In the genomic region with DNA sequence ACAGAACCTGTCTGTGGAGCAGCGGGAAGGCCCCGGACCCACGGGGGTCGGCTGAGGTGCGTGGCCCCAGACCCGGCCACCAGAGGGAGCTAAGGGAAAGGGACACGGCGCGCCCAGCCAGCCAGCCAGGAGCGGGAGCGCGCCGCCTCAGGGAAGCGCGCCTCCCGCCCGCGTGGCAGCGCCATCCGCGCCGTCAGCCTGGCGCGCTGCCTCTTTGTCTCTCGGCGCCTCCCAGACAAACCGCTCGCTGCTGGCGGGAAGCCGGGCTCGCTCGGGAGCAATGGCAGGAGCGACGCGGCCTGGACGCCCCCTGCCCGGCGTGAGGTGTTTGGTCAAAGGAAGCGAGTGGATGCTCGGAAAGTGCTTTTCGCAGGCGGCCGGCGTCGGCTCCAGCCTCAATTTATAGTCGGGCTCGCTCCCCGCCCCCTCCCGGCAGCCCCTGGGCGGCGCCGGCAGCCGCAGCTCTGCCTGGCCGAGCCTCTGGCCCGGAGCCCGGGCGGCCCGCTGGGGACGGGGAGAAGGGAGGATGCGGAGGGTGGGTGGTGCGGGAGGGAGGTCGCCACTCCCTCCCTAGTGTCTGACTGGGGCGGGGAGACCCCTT, we compare ENCODE assay signal across 8 mouse cellular contexts. TPM values are rescaled to one million over a fixed set of nuclear protein-coding genes. Genes with fewer than 3 reads are reported as not detected.
A peak's percentile ranks its signal among the peaks of the same experiment; 100 is the strongest.
DNase-seq lines count a peak whose midpoint lies in the region; ATAC-seq lines count a peak whose summit lies in the region.

No protein-coding gene starts in this region.

- H3K4me1 ChIP-seq in megakaryocyte, embryonic 14.5 days: peaks cover 16% of the 10 kb centered on the region

- H3K27me3 ChIP-seq in megakaryocyte, embryonic 14.5 days (replicated peaks): peaks cover 55% of the 10 kb centered on the region

- H3K9me3 ChIP-seq in megakaryocyte, embryonic 14.5 days: no peaks in the 10 kb centered on the region

- H3K36me3 ChIP-seq in megakaryocyte, embryonic 14.5 days (replicated peaks; ENCODE audit: low read length): peaks cover 1% of the 10 kb centered on the region

- ATAC-seq in activated CD4-positive, CD25-positive, alpha-beta regulatory T cell, adult 4 months: peak; percentile 87
- ATAC-seq in common myeloid progenitor, adult 5-6 weeks (replicated peaks; ENCODE audit: low read depth, poor library complexity, severe bottlenecking): peak; percentile 85

- DNase-seq in gastrocnemius, adult 8-10 months (ENCODE audit: low spot score in 2 of 2): peak; percentile 84 to 86
- peak; percentile 87 for DNase-seq in induced T-regulatory cell, adult 2 months (ENCODE audit: low read depth)
- DNase-seq in left cerebral cortex, adult 9 months (ENCODE audit: low spot score in 2 of 2): peak; percentile 82 to 87
- DNase-seq in right cerebral cortex, adult 2 months (ENCODE audit: low spot score in 2 of 2): peak; percentile 84 to 89
- DNase-seq in urinary bladder, postnatal 10 days (ENCODE audit: low spot score): peak; percentile 61

- H3K4me3 ChIP-seq in megakaryocyte, embryonic 14.5 days (replicated peaks): peak overlapping the region; percentile 94

RNA-seq across cellular contexts. Expression of gene Shf, which starts 20.3 kb away (rescaled TPM):
- under 1 TPM in 1 of 2 experiments, not detected in 1; 0.33 TPM for polyA plus RNA-seq in activated CD4-positive, CD25-positive, alpha-beta regulatory T cell, adult 4 months (2017; shearing (Covaris generic))
- 2.8 TPM in 1 of 2 replicates, not detected in the other for total RNA-seq in common myeloid progenitor, adult 5-6 weeks (2017)
- total RNA-seq in gastrocnemius, adult 8-10 months (2022): 1 to 10 TPM; 1.3 to 1.9 (median 1.4) TPM
- 16.9 and 40.0 TPM in 2 replicates for polyA plus RNA-seq in megakaryocyte, embryonic 14.5 days (2012; ENCODE audit: insufficient read depth, low replicate concordance)

RNA-seq across cellular contexts. Expression of gene Duox1, which starts 33.2 kb away (rescaled TPM):
- not detected for polyA plus RNA-seq in activated CD4-positive, CD25-positive, alpha-beta regulatory T cell, adult 4 months (2017; shearing (Covaris generic))
- total RNA-seq in common myeloid progenitor, adult 5-6 weeks (2017): not detected in 2 replicates
- total RNA-seq in gastrocnemius, adult 8-10 months (2022): under 1 TPM; 0.19 to 0.38 (median 0.29) TPM
- polyA plus RNA-seq in megakaryocyte, embryonic 14.5 days (2012; ENCODE audit: insufficient read depth, low replicate concordance): not detected in 2 replicates

RNA-seq across cellular contexts. Expression of gene Duoxa1, which starts 35.1 kb away (rescaled TPM):
- under 1 TPM in 1 of 2 experiments, not detected in 1; 0.25 TPM for polyA plus RNA-seq in activated CD4-positive, CD25-positive, alpha-beta regulatory T cell, adult 4 months (2017; shearing (Covaris generic))
- 0.18 TPM in 1 of 2 replicates, not detected in the other for total RNA-seq in common myeloid progenitor, adult 5-6 weeks (2017)
- under 1 TPM in 3 of 4 experiments, not detected in 1; 0.48 to 0.63 (median 0.62) TPM for total RNA-seq in gastrocnemius, adult 8-10 months (2022)
- not detected in 2 replicates for polyA plus RNA-seq in megakaryocyte, embryonic 14.5 days (2012; ENCODE audit: insufficient read depth, low replicate concordance)

RNA-seq across cellular contexts. Expression of gene Duoxa2, which starts 49.9 kb away (rescaled TPM):
- polyA plus RNA-seq in activated CD4-positive, CD25-positive, alpha-beta regulatory T cell, adult 4 months (2017; shearing (Covaris generic)): not detected
- not detected in 2 replicates for total RNA-seq in common myeloid progenitor, adult 5-6 weeks (2017)
- total RNA-seq in gastrocnemius, adult 8-10 months (2022): not detected
- not detected in 2 replicates for polyA plus RNA-seq in megakaryocyte, embryonic 14.5 days (2012; ENCODE audit: insufficient read depth, low replicate concordance)

RNA-seq across cellular contexts. Expression of gene Duox2, which starts 50.4 kb away (rescaled TPM):
- polyA plus RNA-seq in activated CD4-positive, CD25-positive, alpha-beta regulatory T cell, adult 4 months (2017; shearing (Covaris generic)): not detected
- total RNA-seq in common myeloid progenitor, adult 5-6 weeks (2017): not detected in 2 replicates
- under 1 TPM in 3 of 4 experiments, not detected in 1; 0.07 to 0.24 (median 0.18) TPM for total RNA-seq in gastrocnemius, adult 8-10 months (2022)
- not detected in 2 replicates for polyA plus RNA-seq in megakaryocyte, embryonic 14.5 days (2012; ENCODE audit: insufficient read depth, low replicate concordance)

Comparison
In these comparisons a context has a peak if more than half of its experiments do, and no peak if none do; other contexts are left out.
1. Peak in every context shown above with its lines: DNase-seq, ATAC-seq and H3K4me3 ChIP-seq.